Mouse (Mus musculus) intestine, postnatal 0 days (tissue): ENCODE data around the gene 1700011M02Rik. TPM values are rescaled to one million over a fixed set of nuclear protein-coding genes. Genes with fewer than 3 reads are reported as not detected.
"Not testable (repeated sequence)": the region's sequence is repeated elsewhere in the genome, so short reads cannot be mapped to it uniquely, and the experiment has no call there.

ENCODE experiments used
- ATAC-seq: fragments of 200-750 bp; cut with Nextera tagmentation; 2 replicates; pipeline ENCODE4 v1.8.0; 2017; ENCODE audit warnings: mild to moderate bottlenecking, moderate TSS enrichment, moderate library complexity
- H3K27ac ChIP-seq: fragments of 300-500 bp; sonication (generic); 2 replicates; pipeline ENCODE4 v1.5.1; 2014; ENCODE audit warnings: mild to moderate bottlenecking, low read depth, low read length, moderate library complexity
- H3K27me3 ChIP-seq: fragments of 300-500 bp; sonication (generic); replicated peaks from 2 replicates; pipeline ENCODE4 v1.6.1; 2014; ENCODE audit warnings: low read length, mixed read lengths; ENCODE audit not compliant: control insufficient read depth, insufficient read depth
- H3K36me3 ChIP-seq: fragments of 300-500 bp; sonication (generic); 2 replicates; pipeline ENCODE4 v1.6.1; 2014; ENCODE audit warnings: mild to moderate bottlenecking, moderate library complexity; ENCODE audit not compliant: control insufficient read depth, insufficient read depth
- H3K4me1 ChIP-seq: fragments of 300-500 bp; sonication (generic); replicated peaks from 2 replicates; pipeline ENCODE4 v1.6.1; 2014; ENCODE audit warnings: antibody characterized with exemption, low read length, mixed read lengths; ENCODE audit not compliant: control insufficient read depth, insufficient read depth
- H3K4me2 ChIP-seq: fragments of 300-500 bp; sonication (generic); replicated peaks from 2 replicates; pipeline ENCODE4 v1.6.1; 2014; ENCODE audit warnings: low read depth, mild to moderate bottlenecking, moderate library complexity
- H3K4me3 ChIP-seq: fragments of 300-500 bp; sonication (generic); 2 replicates; pipeline ENCODE4 v1.5.1; 2014; ENCODE audit warnings: low read depth, low read length
- H3K9ac ChIP-seq: fragments of 300-500 bp; sonication (generic); 2 replicates; pipeline ENCODE4 v1.6.1; 2014; ENCODE audit warnings: mild to moderate bottlenecking, low read depth, low read length
- H3K9me3 ChIP-seq: fragments of 300-500 bp; sonication (generic); 2 replicates; pipeline ENCODE4 v1.6.1; 2016; ENCODE audit warnings: mixed run types; ENCODE audit not compliant: control insufficient read depth
- CTCF ChIP-seq: sonication (generic); IDR thresholded peaks from 2 replicates; pipeline ENCODE4 v1.5.1; 2016; ENCODE audit warnings: low read depth, mild to moderate bottlenecking, control low read depth, antibody characterized with exemption, moderate library complexity
- WGBS: fragments of 180-500 bp; shearing (Covaris S2); extraction: QIAGEN DNeasy Blood & Tissue Kit; methylation state at CpG from one replicate; pipeline ENCODE4 v1.1.7; 2014; 5-methylcytosine and 5-hydroxymethylcytosine counted together
- polyA plus RNA-seq: library from polyadenylated mRNA; unstranded; fragments of >200 nt; fragmentation: Nextera tagmentation; extraction: Ambion mirVana; gene quantifications from 2 replicates; pipeline ENCODE4 v1.2.1, GENCODE M21; 2015

Gene 1700011M02Rik
- not detected in 2 replicates for polyA plus RNA-seq

DNA sequence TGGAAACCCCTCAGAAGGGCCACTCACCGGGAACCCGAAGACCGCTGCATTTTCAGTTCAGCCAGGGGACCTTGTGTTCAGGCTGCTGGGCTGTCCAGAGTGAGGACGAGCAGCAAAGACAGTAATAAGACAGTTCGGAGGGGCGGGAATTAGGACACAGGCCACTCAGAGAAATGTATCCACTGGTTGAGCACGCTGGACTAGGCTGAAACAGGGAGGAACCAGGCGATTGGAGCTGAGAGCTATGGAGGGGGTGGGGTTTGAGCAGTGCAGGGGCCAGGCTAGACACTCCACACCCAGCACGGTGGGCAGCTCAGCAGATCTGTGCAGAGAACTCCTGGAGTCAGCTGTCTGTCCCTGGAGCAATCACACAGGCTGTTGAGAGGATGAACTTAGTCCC is at the start of gene 1700011M02Rik, which contains the start of gene Dmrtc1a:
Gene 1700011M02Rik (plus strand): TSS at position 319 of the 400 bp plus-strand sequence.
Gene Dmrtc1a (minus strand): TSS at position 101 of the 400 bp plus-strand sequence.
- not testable (repeated sequence) for H3K9ac ChIP-seq, H3K36me3 ChIP-seq, H3K27me3 ChIP-seq, H3K27ac ChIP-seq, H3K4me1 ChIP-seq, H3K9me3 ChIP-seq, H3K4me3 ChIP-seq, ATAC-seq, H3K4me2 ChIP-seq
- WGBS = 85% methylated on average over 6 of the region's 9 CpGs

DNA sequence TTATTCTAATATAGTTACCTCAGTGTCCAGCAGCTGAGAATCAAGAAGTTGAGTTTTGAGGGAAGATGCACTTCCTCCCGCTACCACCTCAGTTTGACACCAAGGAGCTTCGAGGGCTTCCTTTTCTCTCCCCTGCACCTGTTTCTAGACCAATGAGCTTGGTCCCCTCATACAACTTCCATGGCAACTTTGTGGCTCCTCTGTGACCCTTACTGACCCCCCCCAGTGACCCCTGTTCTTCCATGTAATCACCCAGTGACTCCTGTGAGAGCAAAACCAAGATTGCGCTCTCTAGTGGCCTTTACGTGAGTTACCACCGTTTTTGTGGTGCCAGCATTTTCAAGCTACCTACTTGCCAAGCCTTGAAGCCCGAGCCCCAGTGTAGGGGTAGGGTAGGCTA is 40.8 kb upstream of the 1700011M02Rik start, which contains the start of gene 1700031F05Rik:
Gene 1700031F05Rik (minus strand): TSS at position 101 of the 400 bp plus-strand sequence.
- ATAC-seq = no peak
- Histone ChIP-seq H3K36me3 (no peaks in the 10 kb centered on the region), H3K27me3 (no peaks in the 10 kb centered on the region), H3K4me3 (no peak within 1 kb of the TSS), H3K9ac (no peak within 1 kb of the TSS), H3K9me3 (no peaks in the 10 kb centered on the region), H3K27ac (no peak within 1 kb of the TSS), H3K4me1 (no peaks in the 10 kb centered on the region), H3K4me2 (no peak within 1 kb of the TSS)
- 91% methylated on average over 6 of the region's 6 CpGs for WGBS
- no peak for TF ChIP-seq CTCF

DNA sequence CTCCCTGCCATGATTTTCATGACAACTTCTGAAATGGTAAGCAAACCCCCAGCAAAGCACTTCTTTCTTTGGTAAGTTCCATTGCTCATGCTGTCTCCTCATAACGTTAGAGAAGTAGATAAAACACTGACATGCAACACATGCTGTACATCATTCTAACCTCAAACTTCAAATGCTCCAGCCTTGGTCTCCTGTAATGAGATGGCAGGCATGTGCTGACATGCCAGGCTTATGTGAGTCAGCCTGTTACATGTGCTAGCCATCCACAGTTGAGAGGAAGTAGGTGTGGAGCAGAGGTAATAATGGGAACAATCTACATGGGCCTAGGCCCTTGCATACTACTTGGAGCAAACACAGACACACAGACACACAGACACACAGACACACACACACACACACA is 6.1 kb downstream of the 1700011M02Rik start:
- H3K27me3 ChIP-seq, H3K27ac ChIP-seq, H3K9me3 ChIP-seq, H3K4me3 ChIP-seq, H3K9ac ChIP-seq, H3K36me3 ChIP-seq, ATAC-seq, H3K4me1 ChIP-seq, H3K4me2 ChIP-seq: not testable (repeated sequence)
- 76% methylated on average over 1 of the region's 1 CpGs for WGBS

DNA sequence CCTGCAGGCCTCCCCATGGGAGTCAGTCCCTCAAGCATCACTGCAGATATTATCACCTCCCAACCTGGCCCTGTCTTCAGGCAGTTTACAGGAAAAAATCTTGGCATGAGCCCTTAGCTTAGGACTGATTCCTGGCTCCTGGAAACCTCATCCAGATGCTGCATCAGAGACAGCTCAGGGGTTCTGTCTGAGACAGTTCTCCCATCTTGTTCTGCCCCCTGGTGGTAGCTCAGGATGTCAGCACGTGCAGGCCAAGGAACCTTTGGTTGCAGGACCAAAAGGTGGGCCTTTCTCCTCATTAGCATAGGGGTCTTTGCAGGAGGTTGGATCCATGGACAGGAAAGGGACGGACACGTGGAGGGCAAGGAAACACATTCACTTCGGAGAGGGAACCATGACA is 18.0 kb downstream of the 1700011M02Rik start:
- not testable (repeated sequence) for H3K27me3 ChIP-seq, H3K27ac ChIP-seq, ATAC-seq, H3K4me1 ChIP-seq, H3K9me3 ChIP-seq, H3K36me3 ChIP-seq, H3K4me3 ChIP-seq, H3K4me2 ChIP-seq, H3K9ac ChIP-seq
- peak; percentile 61 for TF ChIP-seq CTCF
- WGBS = 36% methylated on average over 4 of the region's 4 CpGs

DNA sequence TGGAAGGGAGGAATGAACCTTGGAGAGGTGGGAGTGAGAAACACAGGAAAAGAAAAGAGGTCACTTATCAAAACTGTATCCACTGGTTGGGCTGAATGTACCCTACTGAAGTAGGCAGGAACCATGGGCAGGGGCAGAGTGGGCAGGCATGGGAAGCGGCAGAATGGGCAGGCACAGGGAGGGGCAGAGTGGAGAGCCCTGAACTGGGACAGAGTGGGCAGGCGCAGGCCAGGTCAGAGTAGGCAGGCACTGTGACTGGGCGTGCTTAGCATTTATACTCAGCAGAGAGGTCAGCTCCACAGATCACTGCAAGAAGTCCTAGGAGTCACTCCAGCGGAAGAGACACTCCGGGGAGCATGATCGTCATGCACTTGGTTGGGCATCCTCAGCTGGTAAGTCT is 19.4 kb downstream of the 1700011M02Rik start, which contains the start of gene 1700018G05Rik:
Gene 1700018G05Rik (plus strand): TSS at position 301 of the 400 bp plus-strand sequence.
- ATAC-seq, H3K4me1 ChIP-seq, H3K4me2 ChIP-seq, H3K27me3 ChIP-seq, H3K9ac ChIP-seq, H3K27ac ChIP-seq, H3K4me3 ChIP-seq, H3K9me3 ChIP-seq, H3K36me3 ChIP-seq: not testable (repeated sequence)
- 91% methylated on average over 6 of the region's 6 CpGs for WGBS

DNA sequence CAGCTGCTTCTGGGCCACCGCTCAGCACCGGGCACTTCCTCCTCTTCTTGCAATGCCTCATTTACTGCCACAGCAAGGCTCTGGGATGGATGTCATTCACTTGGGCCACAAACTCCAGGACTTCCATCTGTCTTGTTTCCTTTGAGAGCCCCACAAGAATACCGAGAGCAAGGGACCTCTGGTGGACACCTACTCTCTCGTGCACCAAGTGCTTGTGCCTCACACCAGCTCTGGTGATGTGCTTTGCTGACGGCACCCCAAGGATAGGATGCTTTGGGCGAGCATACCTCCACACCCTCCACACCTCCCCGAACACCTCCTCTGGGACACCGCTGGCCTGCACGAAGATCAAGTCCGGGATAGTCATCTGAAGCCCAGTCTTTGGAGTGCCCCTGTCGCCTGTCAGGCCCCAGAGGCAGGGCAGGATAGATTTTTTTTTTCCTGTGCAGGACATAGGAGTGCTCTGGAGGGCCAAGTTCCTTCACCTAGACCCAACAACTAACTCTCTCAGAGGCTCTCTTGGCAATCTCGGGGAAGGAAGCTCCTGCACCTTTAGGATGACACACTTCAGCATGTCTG is 24.4 kb downstream of the 1700011M02Rik start:
- Histone ChIP-seq H3K9ac (peak overlapping the region; percentile 40; the same call in 1 of the 2 replicates), H3K4me3 (peak overlapping the region; percentile 43), H3K27me3 (0 out of 2 replicates have a peak, but pooled peaks cover 3% of the 10 kb centered on the region), H3K27ac (no peak overlapping the region), H3K4me1 (no peaks in the 10 kb centered on the region), H3K4me2 (peak overlapping the region; percentile 81), H3K36me3 (no peaks in the 10 kb centered on the region), H3K9me3 (no peaks in the 10 kb centered on the region)
- TF ChIP-seq CTCF = no peak
- 53% methylated on average over 12 of the region's 12 CpGs for WGBS
- no peak for ATAC-seq
